Mouse (Mus musculus) forebrain, embryonic 11.5 days (tissue): ENCODE measurements at regions not wholly inside any gene's neighbourhood (a gene's known extent, or its start where the extent isn't known, plus 50 kb on each side); places are given as distances from the start of the nearest gene placed in this dataset.

Experiments
- ATAC-seq: fragments of 200-750 bp; cut with Nextera tagmentation; replicated peaks from 2 replicates; pipeline ENCODE4 v1.8.0; 2017; ENCODE audit warnings: moderate TSS enrichment; ENCODE audit not compliant: low FRiP score
- DNase-seq: peaks from one replicate; pipeline ENCODE4 v3.0.0-alpha.2; 2017; ENCODE audit warnings: low spot score
- H3K27ac ChIP-seq: fragments of 300-500 bp; sonication (generic); 2 replicates; pipeline ENCODE4 v1.5.1; 2014; ENCODE audit warnings: low read depth, low read length
- H3K27me3 ChIP-seq: fragments of 300-500 bp; sonication (generic); 2 replicates; pipeline ENCODE4 v1.6.1; 2014; ENCODE audit warnings: mild to moderate bottlenecking, low read length, mixed read lengths; ENCODE audit not compliant: control insufficient read depth, insufficient read depth
- H3K36me3 ChIP-seq: fragments of 300-500 bp; sonication (generic); 2 replicates; pipeline ENCODE4 v1.6.1; 2014; ENCODE audit warnings: mild to moderate bottlenecking, low read length, moderate library complexity, mixed read lengths; ENCODE audit not compliant: control insufficient read depth, insufficient read depth
- H3K4me1 ChIP-seq: fragments of 300-500 bp; sonication (generic); replicated peaks from 2 replicates; pipeline ENCODE4 v1.6.1; 2014; ENCODE audit warnings: low read length, mixed read lengths; ENCODE audit not compliant: control insufficient read depth, insufficient read depth
- H3K4me2 ChIP-seq: fragments of 300-500 bp; sonication (generic); 2 replicates; pipeline ENCODE4 v1.6.1; 2014; ENCODE audit warnings: low read depth, mild to moderate bottlenecking, low read length, moderate library complexity, mixed read lengths; ENCODE audit not compliant: severe bottlenecking
- H3K4me3 ChIP-seq: fragments of 300-500 bp; sonication (generic); 2 replicates; pipeline ENCODE4 v1.5.1; 2014; ENCODE audit warnings: low read depth, low read length
- H3K9ac ChIP-seq: fragments of 300-500 bp; sonication (generic); 2 replicates; pipeline ENCODE4 v1.6.1; 2014; ENCODE audit warnings: low read length
- H3K9me3 ChIP-seq: fragments of 300-500 bp; sonication (generic); 2 replicates; pipeline ENCODE4 v1.6.1; 2016; ENCODE audit warnings: low read length, mixed read lengths; ENCODE audit not compliant: control insufficient read depth
- WGBS: fragments of 180-500 bp; shearing (Covaris S2); extraction: QIAGEN DNeasy Blood & Tissue Kit; methylation state at CpG from one replicate; pipeline ENCODE4 v1.1.7; 2014; 5-methylcytosine and 5-hydroxymethylcytosine counted together

GRCm38 (mm10) chr2:133399059-133399690, 152.8 kb upstream of the Bmp2 start:
- H3K27me3 ChIP-seq, result peaks cover 5% of the 10 kb centered on the region; the same call in 1 of the 2 replicates
- WGBS, result 81% methylated on average over 5 of the region's 5 CpGs
- DNase-seq, result no peak

DNA sequence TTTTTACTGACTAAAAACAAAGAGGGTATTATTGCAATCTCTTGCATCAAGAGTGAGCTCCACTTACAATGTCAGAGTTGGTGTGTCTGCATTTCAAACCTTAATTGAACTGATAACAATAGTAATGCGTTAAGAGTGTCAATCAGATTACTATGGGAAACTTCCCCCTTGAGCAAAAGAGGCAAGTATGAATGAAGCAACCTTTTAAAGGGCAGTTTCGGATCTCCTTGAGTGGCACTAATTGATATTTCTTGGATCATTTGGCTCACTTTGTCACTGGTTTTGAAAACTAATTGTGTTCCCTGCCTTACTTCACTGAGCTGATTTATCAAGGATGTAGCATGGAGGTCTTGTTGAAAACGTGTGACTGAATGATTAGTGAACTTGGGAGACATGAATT, 151.0 kb upstream of the Bmp2 start:
- DNase-seq (no peak), ATAC-seq (peak; percentile 87)
- Histone ChIP-seq H3K4me2 (no peak overlapping the region), H3K9me3 (no peaks in the 10 kb centered on the region), H3K36me3 (no peaks in the 10 kb centered on the region), H3K4me1 (no peaks in the 10 kb centered on the region), H3K4me3 (no peak overlapping the region), H3K9ac (no peak overlapping the region), H3K27me3 (peaks cover 5% of the 10 kb centered on the region; the same call in 1 of the 2 replicates), H3K27ac (no peak overlapping the region)
- WGBS, result 16% methylated on average over 3 of the region's 3 CpGs

More at GRCm38 (mm10) chr2:133399059-133399690, 152.8 kb upstream of the Bmp2 start:
- Histone ChIP-seq H3K27ac (no peak overlapping the region), H3K36me3 (no peaks in the 10 kb centered on the region), H3K4me3 (no peak overlapping the region), H3K9ac (no peak overlapping the region), H3K9me3 (no peaks in the 10 kb centered on the region), H3K4me1 (no peaks in the 10 kb centered on the region), H3K4me2 (no peak overlapping the region)
- no peak for ATAC-seq

DNA sequence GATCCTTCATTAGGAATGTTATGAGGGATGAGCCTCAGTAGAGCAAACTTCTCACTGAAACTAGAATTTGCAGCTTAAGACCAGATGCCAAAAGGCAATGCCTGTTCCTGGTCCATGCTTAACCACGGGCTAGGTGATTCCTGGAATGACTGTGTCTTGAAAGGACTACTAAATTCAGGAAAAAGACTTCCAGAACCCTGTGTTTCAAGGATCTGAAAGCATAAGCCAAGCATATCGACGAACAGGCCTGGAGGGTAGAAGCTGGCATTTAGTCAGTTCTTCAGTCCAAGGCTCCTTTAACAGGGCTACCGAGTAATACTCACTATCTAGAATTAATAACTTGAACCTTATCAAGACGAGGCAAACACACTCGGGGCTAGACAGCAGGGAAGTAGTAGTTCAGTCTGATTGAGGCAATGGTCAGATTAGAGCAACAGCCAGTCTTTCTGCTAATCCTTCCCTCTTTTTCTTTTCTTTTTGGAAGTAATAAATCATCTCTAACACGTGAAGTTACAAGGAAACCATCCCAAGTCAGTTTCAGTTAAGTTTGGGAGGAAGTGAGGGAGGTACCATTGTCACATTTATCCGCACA, 134.9 kb upstream of the Bmp2 start:
- Histone ChIP-seq H3K36me3 (no peaks in the 10 kb centered on the region), H3K4me1 (no peaks in the 10 kb centered on the region), H3K27me3 (no peaks in the 10 kb centered on the region), H3K4me2 (no peak overlapping the region), H3K9ac (no peak overlapping the region), H3K4me3 (no peak overlapping the region), H3K27ac (no peak overlapping the region), H3K9me3 (no peaks in the 10 kb centered on the region)
- WGBS, result 84% methylated on average over 8 of the region's 8 CpGs
- DNase-seq (no peak), ATAC-seq (no peak)

DNA sequence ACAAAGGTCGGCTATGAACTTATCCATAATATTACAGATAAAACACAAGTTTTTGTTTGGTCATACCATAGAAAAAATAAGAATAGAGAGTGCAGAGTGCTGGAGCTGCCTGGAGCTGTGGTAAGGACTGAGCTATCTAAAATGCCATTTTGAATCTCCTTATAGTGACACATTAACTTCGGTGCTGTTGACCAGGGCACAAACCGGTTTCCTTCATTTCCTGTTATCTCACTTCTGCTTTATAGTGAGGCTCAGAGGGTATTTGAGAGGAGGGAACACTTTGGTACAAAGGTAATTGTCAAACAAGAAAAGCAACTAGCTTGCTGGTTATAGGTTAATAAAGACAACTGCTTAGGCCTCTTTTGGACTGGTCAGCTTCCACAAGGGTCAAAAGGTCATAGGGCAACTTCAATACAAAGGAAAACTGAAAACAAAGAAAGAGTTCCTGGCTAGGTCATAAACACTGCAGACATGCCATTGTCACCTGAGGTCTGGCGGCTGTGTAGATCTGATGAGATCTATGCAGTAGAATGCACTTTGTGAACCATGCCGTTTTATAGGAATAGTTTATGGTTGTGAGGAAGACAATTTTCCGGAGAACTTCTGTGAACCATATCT, 132.2 kb upstream of the Bmp2 start:
- H3K9me3 ChIP-seq, result no peaks in the 10 kb centered on the region
- ATAC-seq, result no peak
- H3K4me3 ChIP-seq, result no peak overlapping the region
- no peak overlapping the region for H3K4me2 ChIP-seq
- H3K27me3 ChIP-seq, result no peaks in the 10 kb centered on the region
- no peak for DNase-seq
- no peak overlapping the region for H3K9ac ChIP-seq
- no peaks in the 10 kb centered on the region for H3K4me1 ChIP-seq
- no peaks in the 10 kb centered on the region for H3K36me3 ChIP-seq
- no peak overlapping the region for H3K27ac ChIP-seq
- WGBS, result 79% methylated on average over 6 of the region's 6 CpGs

- ATAC-seq (no peak), DNase-seq (no peak)
- Histone ChIP-seq H3K27me3 (no peaks in the 10 kb centered on the region), H3K4me1 (no peaks in the 10 kb centered on the region), H3K9ac (no peak overlapping the region), H3K9me3 (no peaks in the 10 kb centered on the region), H3K27ac (no peak overlapping the region), H3K4me3 (no peak overlapping the region), H3K4me2 (no peak overlapping the region), H3K36me3 (no peaks in the 10 kb centered on the region)
- 84% methylated on average over 5 of the region's 5 CpGs for WGBS
Observed at GRCm38 (mm10) chr2:133425538-133425937, 126.4 kb upstream of the Bmp2 start.

DNA sequence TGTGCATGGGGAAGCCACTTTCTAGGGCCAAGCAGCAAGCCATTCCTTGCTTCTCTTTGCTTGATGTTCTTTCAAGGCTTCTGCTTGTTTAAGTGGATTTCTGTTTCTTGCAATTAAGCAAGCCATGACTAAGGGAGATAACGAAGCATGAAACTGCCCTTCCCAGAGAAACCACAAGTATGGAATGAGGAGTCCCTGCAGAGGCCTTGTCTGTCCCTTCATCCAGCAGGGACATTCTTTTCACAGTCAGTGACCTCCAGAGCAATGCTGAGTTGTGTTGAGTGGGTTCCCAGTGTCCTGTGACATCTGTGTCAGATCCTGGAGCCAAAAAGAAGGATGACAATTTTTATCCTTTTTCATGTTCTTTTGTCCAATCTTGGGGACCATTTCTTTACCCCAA, 124.9 kb upstream of the Bmp2 start:
- WGBS, result 40% methylated on average over 1 of the region's 1 CpGs

GRCm38 (mm10) chr2:133429369-133430062, 122.4 kb upstream of the Bmp2 start:
- DNase-seq, result no peak
- H3K27ac ChIP-seq, result no peak overlapping the region
- H3K27me3 ChIP-seq, result no peaks in the 10 kb centered on the region
- WGBS, result 79% methylated on average over 2 of the region's 2 CpGs
- no peak overlapping the region for H3K4me3 ChIP-seq
- H3K9ac ChIP-seq, result no peak overlapping the region
- no peaks in the 10 kb centered on the region for H3K36me3 ChIP-seq
- no peaks in the 10 kb centered on the region for H3K9me3 ChIP-seq
- no peaks in the 10 kb centered on the region for H3K4me1 ChIP-seq
- ATAC-seq, result 0 out of 2 replicates have a peak, but pooled peaks have one; percentile 49
- H3K4me2 ChIP-seq, result no peak overlapping the region

More for the DNA sequence above, 124.9 kb upstream of the Bmp2 start:
- Histone ChIP-seq H3K27me3 (no peaks in the 10 kb centered on the region), H3K36me3 (no peaks in the 10 kb centered on the region), H3K4me2 (no peak overlapping the region), H3K4me3 (no peak overlapping the region), H3K9me3 (no peaks in the 10 kb centered on the region), H3K4me1 (no peaks in the 10 kb centered on the region), H3K9ac (no peak overlapping the region), H3K27ac (no peak overlapping the region)
- DNase-seq, result no peak
- no peak for ATAC-seq

GRCm38 (mm10) chr2:133430741-133431438, 121.1 kb upstream of the Bmp2 start:
- Histone ChIP-seq H3K4me1 (no peaks in the 10 kb centered on the region), H3K27ac (no peak overlapping the region), H3K9me3 (no peaks in the 10 kb centered on the region), H3K4me3 (no peak overlapping the region), H3K36me3 (no peaks in the 10 kb centered on the region), H3K27me3 (no peaks in the 10 kb centered on the region), H3K4me2 (no peak overlapping the region), H3K9ac (no peak overlapping the region)
- WGBS, result 54% methylated on average over 4 of the region's 4 CpGs
- DNase-seq (no peak), ATAC-seq (no peak)
